Mouse (Mus musculus): Measurements from ENCODE around the gene Gpr37.

Gpr37 gene

GRCm38 (mm10) chr6:25690629-25691028 is at the start of gene Gpr37:
Gene Gpr37, minus strand, starts transcription at chr6:25690729.
- DNase-seq (ENCODE audit: low read depth, low spot score) = no peak

GRCm38 (mm10) chr6:25736533-25736932 is 46.0 kb upstream of the Gpr37 start:
- DNase-seq (ENCODE audit: low read depth, low spot score) = no peak

GRCm38 (mm10) chr6:25726560-25726959 is 36.0 kb upstream of the Gpr37 start:
- no peak for DNase-seq (ENCODE audit: low read depth, low spot score)

- DNase-seq (ENCODE audit: low read depth, low spot score) = no peak
Observed at GRCm38 (mm10) chr6:25710601-25711000, 20.1 kb upstream of the Gpr37 start.

- DNase-seq (ENCODE audit: low read depth, low spot score) = peak; percentile 23
Observed at GRCm38 (mm10) chr6:25709250-25709895, 18.8 kb upstream of the Gpr37 start.

GRCm38 (mm10) chr6:25699956-25700355 is 9.4 kb upstream of the Gpr37 start:
- no peak for DNase-seq (ENCODE audit: low read depth, low spot score)

- peak; percentile 52 for DNase-seq (ENCODE audit: low read depth, low spot score)
Observed at GRCm38 (mm10) chr6:25690284-25690605, 284 bp downstream of the Gpr37 start.

- peak; percentile 62 for DNase-seq (ENCODE audit: low read depth, low spot score)
Observed at GRCm38 (mm10) chr6:25689520-25690283, 827 bp downstream of the Gpr37 start.

- peak; percentile 50 for DNase-seq (ENCODE audit: low read depth, low spot score)
Observed at GRCm38 (mm10) chr6:25688927-25689519, 1.5 kb downstream of the Gpr37 start.

GRCm38 (mm10) chr6:25686760-25687200 is 3.7 kb downstream of the Gpr37 start:
- DNase-seq (ENCODE audit: low read depth, low spot score) = no peak

- DNase-seq (ENCODE audit: low read depth, low spot score) = no peak
Observed at GRCm38 (mm10) chr6:25684391-25684790, 6.1 kb downstream of the Gpr37 start.

GRCm38 (mm10) chr6:25675111-25675510 is 15.4 kb downstream of the Gpr37 start:
- no peak for DNase-seq (ENCODE audit: low read depth, low spot score)

GRCm38 (mm10) chr6:25673801-25674200 is 16.7 kb downstream of the Gpr37 start:
- DNase-seq (ENCODE audit: low read depth, low spot score) = no peak

GRCm38 (mm10) chr6:25670150-25670549 is 20.4 kb downstream of the Gpr37 start:
- no peak for DNase-seq (ENCODE audit: low read depth, low spot score)

GRCm38 (mm10) chr6:25663942-25664341 is 26.6 kb downstream of the Gpr37 start:
- no peak for DNase-seq (ENCODE audit: low read depth, low spot score)

GRCm38 (mm10) chr6:25659924-25660675 is 30.4 kb downstream of the Gpr37 start:
- no peak for DNase-seq (ENCODE audit: low read depth, low spot score)
